27 mouse cellular contexts compared by ENCODE assay signal in the genomic region with DNA sequence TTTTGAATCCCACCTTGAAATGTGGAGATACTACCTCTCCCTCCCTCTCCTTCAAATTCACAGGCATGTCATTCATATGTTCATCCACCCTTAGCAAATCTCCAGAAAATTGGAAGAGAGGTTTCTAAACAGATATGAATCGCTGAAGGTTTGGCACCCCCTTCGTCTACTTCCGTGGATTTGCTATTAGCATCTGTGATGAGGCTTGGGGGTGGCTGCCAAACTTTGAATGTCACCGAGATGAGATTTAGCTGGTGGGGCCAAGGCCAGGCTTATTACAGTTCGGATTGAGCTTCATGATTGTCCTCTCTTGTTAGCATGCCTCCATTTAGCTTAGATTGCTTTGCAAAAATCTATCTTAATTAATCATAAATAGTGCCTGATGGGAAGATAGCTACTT.
DNase-seq lines count a peak whose midpoint lies in the region; ATAC-seq and TF ChIP-seq lines count a peak whose summit lies in the region.
"Had no signal": no experiment of that assay in that cellular context is flagged by ENCODE, and none has a peak within 500 bp of the region (broad histone marks: within the 10 kb centered on the region; RNA-seq: fewer than 3 reads in every experiment).

No protein-coding gene starts in this region.

- no peak for TF ChIP-seq CTCF in forebrain, postnatal 0 days (IDR thresholded peaks at IDR 0.05; ENCODE audit: low read depth)
- no peak for TF ChIP-seq CTCF in brain, embryonic 14.5 days (IDR thresholded peaks at IDR 0.05; ENCODE audit: borderline replicate concordance, extremely low read depth, insufficient read depth, insufficient read length)

- no peak overlapping the region for H3K4me3 ChIP-seq in forebrain, postnatal 0 days (ENCODE audit: low read depth, low read length)
- H3K4me3 ChIP-seq in forebrain, embryonic 11.5 days (ENCODE audit: low read depth, low read length) = no peak overlapping the region
- H3K4me3 ChIP-seq: forebrain, embryonic 13.5 days; gastrocnemius, adult 2 months; heart, embryonic 12.5 days; heart, embryonic 15.5 days; hindbrain, embryonic 10.5 days; hindbrain, embryonic 13.5 days had no signal

- 44% methylated on average over 5 of the region's 5 CpGs for WGBS in forebrain, postnatal 0 days
- 81% methylated on average over 5 of the region's 5 CpGs for WGBS in forebrain, embryonic 11.5 days

- peak; percentile 41 to 47 for DNase-seq in cerebellum, postnatal 14 days
- no peak for DNase-seq in cerebellum, postnatal 36 days
- peak; percentile 20 for DNase-seq in forebrain, postnatal 0 days
- no peak for DNase-seq in forebrain, embryonic 11.5 days (ENCODE audit: low spot score)
- DNase-seq in left cerebral cortex, postnatal 4 days = peak; percentile 1
- DNase-seq in left cerebral cortex, postnatal 25 days (ENCODE audit: low spot score in 2 of 2) = no peak
- DNase-seq in brain, embryonic 14.5 days (ENCODE audit: low read depth) = peak; percentile 62
- DNase-seq: adrenal gland, postnatal 10 days; adrenal gland, postnatal 36 days; B cell, adult 2 months; cerebellum, adult 18-20 months; cerebellum, adult 9-10 months; gastrocnemius, adult 2 months; gastrocnemius, postnatal 14 days; heart, adult 18-20 months; heart, postnatal 10 days; heart, postnatal 36 days; kidney, adult 2 months had no signal

- no peak overlapping the region for H3K9ac ChIP-seq in forebrain, postnatal 0 days
- H3K9ac ChIP-seq in forebrain, embryonic 11.5 days (ENCODE audit: low read length) = no peak overlapping the region
- H3K9ac ChIP-seq: forebrain, embryonic 13.5 days; heart, embryonic 12.5 days; heart, embryonic 15.5 days; hindbrain, embryonic 13.5 days had no signal

- H3K36me3 ChIP-seq in forebrain, postnatal 0 days (ENCODE audit: insufficient read depth) = no peaks in the 10 kb centered on the region
- no peaks in the 10 kb centered on the region for H3K36me3 ChIP-seq in forebrain, embryonic 11.5 days (ENCODE audit: control insufficient read depth, insufficient read depth, low read length)
- H3K36me3 ChIP-seq: G1E; heart, embryonic 12.5 days; heart, embryonic 15.5 days; hindbrain, embryonic 10.5 days; hindbrain, embryonic 13.5 days had no signal

- TF ChIP-seq POLR2A in brain, embryonic 14.5 days (IDR thresholded peaks at IDR 0.05; ENCODE audit: borderline replicate concordance, extremely low read depth, insufficient read depth, insufficient read length, poor library complexity, severe bottlenecking) = no peak

- H3K4me2 ChIP-seq in forebrain, postnatal 0 days (ENCODE audit: low read depth) = no peak overlapping the region
- no peak overlapping the region for H3K4me2 ChIP-seq in forebrain, embryonic 11.5 days (ENCODE audit: low read depth, low read length, severe bottlenecking)
- H3K4me2 ChIP-seq: forebrain, embryonic 13.5 days; heart, embryonic 12.5 days; heart, embryonic 15.5 days; hindbrain, embryonic 13.5 days had no signal

- intact Hi-C loops in left cerebral cortex, postnatal 4 days (cut with DNase I) = no loop called here
- intact Hi-C loops in left cerebral cortex, postnatal 25 days (cut with DNase I) = no loop called here

- H3K9me3 ChIP-seq in forebrain, postnatal 0 days (ENCODE audit: low read length) = no peaks in the 10 kb centered on the region
- no peaks in the 10 kb centered on the region for H3K9me3 ChIP-seq in forebrain, embryonic 11.5 days (ENCODE audit: control insufficient read depth, low read length)
- H3K9me3 ChIP-seq: forebrain, embryonic 13.5 days; heart, embryonic 12.5 days; heart, embryonic 15.5 days; hindbrain, embryonic 10.5 days; hindbrain, embryonic 13.5 days had no signal

- no peaks in the 10 kb centered on the region for H3K27me3 ChIP-seq in forebrain, postnatal 0 days (ENCODE audit: insufficient read depth, low read length)
- no peaks in the 10 kb centered on the region for H3K27me3 ChIP-seq in forebrain, embryonic 11.5 days (ENCODE audit: control insufficient read depth, insufficient read depth, low read length)
- H3K27me3 ChIP-seq: CH12.LX; heart, embryonic 12.5 days; heart, embryonic 15.5 days; hindbrain, embryonic 13.5 days; Patski had no signal

- ATAC-seq in forebrain, postnatal 0 days = no peak; the same call in 1 of the 2 replicates
- no peak for ATAC-seq in forebrain, embryonic 11.5 days (replicated peaks; ENCODE audit: low FRiP score)
- ATAC-seq: intestine, postnatal 0 days; Patski had no signal

- no peak overlapping the region for H3K27ac ChIP-seq in forebrain, postnatal 0 days (ENCODE audit: low read depth, low read length)
- H3K27ac ChIP-seq in forebrain, embryonic 11.5 days (ENCODE audit: low read depth, low read length) = no peak overlapping the region
- H3K27ac ChIP-seq: forebrain, embryonic 13.5 days; gastrocnemius, adult 2 months; heart, embryonic 15.5 days; hindbrain, embryonic 10.5 days; hindbrain, embryonic 13.5 days had no signal

- H3K4me1 ChIP-seq in forebrain, postnatal 0 days (ENCODE audit: insufficient read depth) = no peaks in the 10 kb centered on the region
- H3K4me1 ChIP-seq in forebrain, embryonic 11.5 days (replicated peaks; ENCODE audit: control insufficient read depth, insufficient read depth, low read length) = no peaks in the 10 kb centered on the region
- H3K4me1 ChIP-seq: heart, embryonic 12.5 days; heart, embryonic 15.5 days; hindbrain, embryonic 10.5 days; hindbrain, embryonic 13.5 days had no signal

Comparison
In these comparisons a context has a peak if more than half of its experiments do, and no peak if none do; other contexts are left out.
1. DNase-seq: peak in cerebellum, postnatal 14 days (2 of 2), forebrain, postnatal 0 days (single experiment), left cerebral cortex, postnatal 4 days (single experiment) and brain, embryonic 14.5 days (single experiment); none in cerebellum, postnatal 36 days (0 of 2), forebrain, embryonic 11.5 days (single experiment) and left cerebral cortex, postnatal 25 days (0 of 2).